Mouse (Mus musculus) olfactory bulb, adult 2 months (tissue): Measurements from ENCODE around the gene Tex48.

Experiments used
- CTCF ChIP-seq: fragments of 200-500 bp; IDR thresholded peaks from 2 replicates; pipeline ENCODE4 v1.5.1; 2012; ENCODE audit warnings: low read depth, mild to moderate bottlenecking, low read length, moderate library complexity; ENCODE audit not compliant: insufficient read depth
- POLR2A ChIP-seq: fragments of 200-500 bp; IDR thresholded peaks from 2 replicates; pipeline ENCODE4 v1.6.1; 2012; ENCODE audit warnings: mild to moderate bottlenecking, low read depth, low read length, moderate library complexity; ENCODE audit not compliant: insufficient read depth

DNA sequence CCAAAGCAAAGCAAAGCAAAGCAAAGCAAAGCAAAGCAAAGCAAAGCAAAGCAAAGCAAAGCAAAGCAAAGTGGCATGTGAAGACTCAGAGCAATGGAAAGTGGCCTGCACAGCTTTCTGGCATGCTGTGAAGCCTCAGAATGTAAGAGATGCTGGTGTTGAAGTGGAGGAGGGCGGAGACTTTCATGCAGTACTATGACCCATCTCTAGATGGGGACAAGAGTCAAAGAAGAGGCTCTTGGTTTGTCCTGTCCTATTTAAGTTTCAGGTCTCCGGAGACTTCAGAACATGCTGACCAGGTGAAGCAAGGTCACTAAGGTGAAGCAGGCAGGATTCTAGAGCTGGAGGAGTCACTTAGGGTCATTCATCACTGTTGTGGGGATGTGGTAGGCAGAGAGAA lies 367 bp downstream of the Tex48 start:
- no peak for TF ChIP-seq POLR2A
- no peak for TF ChIP-seq CTCF
